Mouse (Mus musculus) small intestine, adult 2 months (tissue): ENCODE data around the gene Itpkb.

Source experiments
- CTCF ChIP-seq: fragments of 200-500 bp; IDR thresholded peaks from 2 replicates; pipeline ENCODE4 v1.5.1; 2012; ENCODE audit warnings: low read depth, mild to moderate bottlenecking, control low read depth, inconsistent platforms, low read length, moderate library complexity, mixed read lengths; ENCODE audit not compliant: insufficient replicate concordance, insufficient read length; ENCODE audit errors: extremely low read depth
- POLR2A ChIP-seq: fragments of 200-500 bp; IDR thresholded peaks from 2 replicates; pipeline ENCODE4 v1.6.1; 2012; ENCODE audit warnings: low read depth, mild to moderate bottlenecking, control low read depth, inconsistent platforms, low read length, moderate library complexity

GRCm38 (mm10) chr1:180364720-180365119 lies 34.4 kb downstream of the Itpkb start:
- no peak for TF ChIP-seq CTCF
- no peak for TF ChIP-seq POLR2A
